Mouse (Mus musculus) embryonic facial prominence, embryonic 11.5 days (tissue): ENCODE results near the gene Cbx5. TPM values are rescaled to one million over a fixed set of nuclear protein-coding genes. Genes with fewer than 3 reads are reported as not detected.
"Not testable (repeated sequence)": the region's sequence is repeated elsewhere in the genome, so short reads cannot be mapped to it uniquely, and the experiment has no call there.

Source experiments
- ATAC-seq: fragments of 200-750 bp; cut with Nextera tagmentation; replicated peaks from 2 replicates; pipeline ENCODE4 v1.8.0; 2017; ENCODE audit warnings: low read depth; ENCODE audit not compliant: insufficient number of reproducible peaks, low FRiP score, low TSS enrichment
- DNase-seq: peaks from one replicate; pipeline ENCODE4 v3.0.0-alpha.2; 2015; ENCODE audit warnings: low spot score
- H3K27ac ChIP-seq: fragments of 300-500 bp; sonication (generic); replicated peaks from 2 replicates; pipeline ENCODE4 v1.5.1; 2014; ENCODE audit warnings: mild to moderate bottlenecking, low read depth, low read length, control low read depth
- H3K27me3 ChIP-seq: fragments of 300-500 bp; sonication (generic); 2 replicates; pipeline ENCODE4 v1.6.1; 2014; ENCODE audit warnings: mild to moderate bottlenecking, low read length, moderate library complexity, mixed read lengths; ENCODE audit not compliant: control insufficient read depth, insufficient read depth
- H3K36me3 ChIP-seq: fragments of 300-500 bp; sonication (generic); replicated peaks from 2 replicates; pipeline ENCODE4 v1.6.1; 2014; ENCODE audit warnings: low read depth, mild to moderate bottlenecking, low read length, moderate library complexity, mixed read lengths; ENCODE audit not compliant: control insufficient read depth, insufficient read depth
- H3K4me1 ChIP-seq: fragments of 300-500 bp; sonication (generic); 2 replicates; pipeline ENCODE4 v1.6.1; 2014; ENCODE audit warnings: low read length, mixed read lengths; ENCODE audit not compliant: control insufficient read depth, insufficient read depth
- H3K4me2 ChIP-seq: fragments of 300-500 bp; sonication (generic); 2 replicates; pipeline ENCODE4 v1.6.1; 2014; ENCODE audit warnings: low read depth, mild to moderate bottlenecking, control low read depth, low read length, moderate library complexity
- H3K4me3 ChIP-seq: fragments of 300-500 bp; sonication (generic); 2 replicates; pipeline ENCODE4 v1.5.1; 2014; ENCODE audit warnings: low read depth, low read length, control low read depth
- H3K9ac ChIP-seq: fragments of 300-500 bp; sonication (generic); replicated peaks from 2 replicates; pipeline ENCODE4 v1.6.1; 2014; ENCODE audit warnings: mild to moderate bottlenecking, control low read depth, low read length
- H3K9me3 ChIP-seq: fragments of 300-500 bp; sonication (generic); replicated peaks from 2 replicates; pipeline ENCODE4 v1.6.1; 2016; ENCODE audit warnings: mild to moderate bottlenecking, low read length, inconsistent platforms, mixed read lengths; ENCODE audit not compliant: control insufficient read depth
- WGBS: fragments of 180-500 bp; shearing (Covaris S2); extraction: QIAGEN DNeasy Blood & Tissue Kit; methylation state at CpG from one replicate; pipeline ENCODE4 v1.1.7; 2014; 5-methylcytosine and 5-hydroxymethylcytosine counted together
- polyA plus RNA-seq: library from polyadenylated mRNA; unstranded; fragments of >200 nt; fragmentation: Nextera tagmentation; extraction: Ambion mirVana; gene quantifications from 2 replicates; pipeline ENCODE4 v1.2.1, GENCODE M21; 2014

Cbx5 gene
- polyA plus RNA-seq, 1 experiment from 2014 or later: 217 TPM

- DNase-seq: peak; percentile 28
- H3K36me3 ChIP-seq: peaks cover 25% of the 10 kb centered on the region
- no peak overlapping the region for H3K9ac ChIP-seq
Observed at GRCm38 (mm10) chr15:103248401-103249313, 9.0 kb upstream of the Cbx5 start.

GRCm38 (mm10) chr15:103247782-103248400 is 8.3 kb upstream of the Cbx5 start:
- Histone ChIP-seq H3K36me3 (peaks cover 31% of the 10 kb centered on the region), H3K4me1 (no peaks in the 10 kb centered on the region), H3K27me3 (no peaks in the 10 kb centered on the region), H3K9ac (no peak overlapping the region), H3K27ac (no peak overlapping the region), H3K4me3 (no peak overlapping the region), H3K9me3 (no peaks in the 10 kb centered on the region), H3K4me2 (no peak overlapping the region)
- DNase-seq (no peak), ATAC-seq (no peak)

More at GRCm38 (mm10) chr15:103248401-103249313, 9.0 kb upstream of the Cbx5 start:
- Histone ChIP-seq H3K4me2 (no peak overlapping the region), H3K27me3 (no peaks in the 10 kb centered on the region), H3K9me3 (no peaks in the 10 kb centered on the region), H3K4me1 (no peaks in the 10 kb centered on the region), H3K4me3 (no peak overlapping the region), H3K27ac (no peak overlapping the region)
- 88% methylated on average over 28 of the region's 28 CpGs for WGBS
- ATAC-seq: peak; percentile 41

GRCm38 (mm10) chr15:103247078-103247781 is 7.6 kb upstream of the Cbx5 start:
- ATAC-seq: no peak
- WGBS: 87% methylated on average over 9 of the region's 9 CpGs
- peaks cover 33% of the 10 kb centered on the region for H3K36me3 ChIP-seq

GRCm38 (mm10) chr15:103245616-103246015 is 6.0 kb upstream of the Cbx5 start:
- no peak overlapping the region for H3K4me2 ChIP-seq
- no peak for ATAC-seq
- peaks cover 33% of the 10 kb centered on the region for H3K36me3 ChIP-seq
- 84% methylated on average over 6 of the region's 6 CpGs for WGBS
- no peak for DNase-seq
- no peak overlapping the region for H3K4me3 ChIP-seq
- no peaks in the 10 kb centered on the region for H3K9me3 ChIP-seq
- H3K4me1 ChIP-seq: no peaks in the 10 kb centered on the region
- H3K27ac ChIP-seq: no peak overlapping the region
- no peaks in the 10 kb centered on the region for H3K27me3 ChIP-seq
- no peak overlapping the region for H3K9ac ChIP-seq

More at GRCm38 (mm10) chr15:103247078-103247781, 7.6 kb upstream of the Cbx5 start:
- H3K9ac ChIP-seq: no peak overlapping the region
- no peaks in the 10 kb centered on the region for H3K27me3 ChIP-seq
- H3K9me3 ChIP-seq: no peaks in the 10 kb centered on the region
- H3K4me3 ChIP-seq: no peak overlapping the region
- DNase-seq: no peak
- H3K4me2 ChIP-seq: no peak overlapping the region
- no peaks in the 10 kb centered on the region for H3K4me1 ChIP-seq
- no peak overlapping the region for H3K27ac ChIP-seq

- H3K4me2 ChIP-seq: peak overlapping the region; percentile 81
- DNase-seq (no peak), ATAC-seq (no peak)
- H3K9me3 ChIP-seq: no peaks in the 10 kb centered on the region
- H3K4me3 ChIP-seq: peak overlapping the region; percentile 74
- WGBS: 66% methylated on average over 8 of the region's 8 CpGs
- peak overlapping the region; percentile 43; the same call in 1 of the 2 replicates for H3K9ac ChIP-seq
- no peaks in the 10 kb centered on the region for H3K27me3 ChIP-seq
- no peaks in the 10 kb centered on the region for H3K4me1 ChIP-seq
- peaks cover 26% of the 10 kb centered on the region for H3K36me3 ChIP-seq
- H3K27ac ChIP-seq: no peak overlapping the region
Observed at GRCm38 (mm10) chr15:103242885-103243284, 3.3 kb upstream of the Cbx5 start.

- H3K36me3 ChIP-seq: peaks cover 15% of the 10 kb centered on the region
- 6% methylated on average over 11 of the region's 12 CpGs for WGBS
- ATAC-seq, H3K9me3 ChIP-seq, H3K27me3 ChIP-seq, H3K4me1 ChIP-seq: not testable (repeated sequence)
- H3K4me3 ChIP-seq: peak overlapping the region; percentile 74
- H3K4me2 ChIP-seq: peak overlapping the region; percentile 81
- DNase-seq: peak; percentile 36
- H3K9ac ChIP-seq: peak overlapping the region; percentile 92
- H3K27ac ChIP-seq: peak overlapping the region; percentile 83
Observed at GRCm38 (mm10) chr15:103241071-103242018, 1.7 kb upstream of the Cbx5 start.
